Mouse (Mus musculus): ENCODE data around the gene Dpyd. TPM values are rescaled to one million over a fixed set of nuclear protein-coding genes. Genes with fewer than 3 reads are reported as not detected.

Dpyd gene
- 3.6 and 4.1 TPM in 2 replicates for polyA plus RNA-seq (2014; fragmentation: Nextera tagmentation; extraction: Ambion mirVana)

- H3K27ac ChIP-seq (ENCODE audit: low read depth, low read length), result no peak within 1 kb of the TSS
- ATAC-seq (ENCODE audit: low FRiP score), result peak; percentile 100
- WGBS, result 6% methylated on average over 18 of the region's 19 CpGs
These were observed at the start of gene Dpyd for GRCm38 (mm10) chr3:118561554-118562310. TSS of gene Dpyd (plus strand) at chr3:118562129.

GRCm38 (mm10) chr3:118537676-118538075 lies 24.3 kb upstream of the Dpyd start:
- no peaks in the 10 kb centered on the region for H3K36me3 ChIP-seq (ENCODE audit: control insufficient read depth, insufficient read depth, low read length)
- DNase-seq (ENCODE audit: low spot score), result no peak
- H3K4me1 ChIP-seq (replicated peaks; ENCODE audit: control insufficient read depth, insufficient read depth, low read length), result no peaks in the 10 kb centered on the region
- no peak overlapping the region for H3K4me2 ChIP-seq (replicated peaks; ENCODE audit: low read depth, low read length)
- H3K27me3 ChIP-seq (ENCODE audit: control insufficient read depth, insufficient read depth, low read length), result no peaks in the 10 kb centered on the region
- no peaks in the 10 kb centered on the region for H3K9me3 ChIP-seq (ENCODE audit: control insufficient read depth, low read length)
- ATAC-seq (ENCODE audit: low FRiP score), result no peak
- H3K4me3 ChIP-seq (ENCODE audit: low read depth, low read length), result no peak overlapping the region
- WGBS, result 62% methylated on average over 2 of the region's 2 CpGs
- no peak overlapping the region for H3K9ac ChIP-seq (ENCODE audit: low read depth, low read length)
- no peak overlapping the region for H3K27ac ChIP-seq (ENCODE audit: low read depth, low read length)

More at GRCm38 (mm10) chr3:118561554-118562310, at the start of gene Dpyd:
- H3K4me3 ChIP-seq (ENCODE audit: low read depth, low read length), result peak within 1 kb of the TSS; percentile 66
- H3K9me3 ChIP-seq (ENCODE audit: control insufficient read depth, low read length), result no peaks in the 10 kb centered on the region
- no peaks in the 10 kb centered on the region for H3K36me3 ChIP-seq (ENCODE audit: control insufficient read depth, insufficient read depth, low read length)
- peak within 1 kb of the TSS; percentile 56 for H3K9ac ChIP-seq (ENCODE audit: low read depth, low read length)
- DNase-seq (ENCODE audit: low spot score), result peak; percentile 94
- no peaks in the 10 kb centered on the region for H3K27me3 ChIP-seq (ENCODE audit: control insufficient read depth, insufficient read depth, low read length)
- peak within 1 kb of the TSS; percentile 88 for H3K4me2 ChIP-seq (replicated peaks; ENCODE audit: low read depth, low read length)
- H3K4me1 ChIP-seq (replicated peaks; ENCODE audit: control insufficient read depth, insufficient read depth, low read length), result no peaks in the 10 kb centered on the region

DNA sequence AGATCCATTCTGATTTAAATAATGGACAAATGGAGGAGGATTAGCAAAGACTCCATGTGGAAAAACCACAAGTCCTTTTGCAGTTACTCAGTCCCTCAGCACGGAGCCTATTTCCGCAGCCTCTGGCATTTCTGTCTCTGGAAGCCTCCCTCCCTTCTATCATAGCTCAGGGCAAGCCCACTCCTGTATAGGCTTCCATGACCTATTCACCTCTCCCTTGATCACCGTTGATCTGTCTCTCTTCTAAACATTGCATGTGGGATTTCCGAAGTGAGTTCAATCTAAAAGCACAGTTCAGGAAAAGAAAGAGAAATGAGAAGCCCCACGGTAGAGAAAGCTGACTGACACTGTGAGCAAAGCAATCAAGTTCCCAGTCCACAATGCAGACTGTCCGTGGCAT lies 20.2 kb upstream of the Dpyd start:
- Histone ChIP-seq H3K27me3 (ENCODE audit: control insufficient read depth, insufficient read depth, low read length) (no peaks in the 10 kb centered on the region), H3K27ac (ENCODE audit: low read depth, low read length) (no peak overlapping the region), H3K9ac (ENCODE audit: low read depth, low read length) (no peak overlapping the region), H3K36me3 (ENCODE audit: control insufficient read depth, insufficient read depth, low read length) (no peaks in the 10 kb centered on the region), H3K9me3 (ENCODE audit: control insufficient read depth, low read length) (no peaks in the 10 kb centered on the region), H3K4me1 (replicated peaks; ENCODE audit: control insufficient read depth, insufficient read depth, low read length) (no peaks in the 10 kb centered on the region), H3K4me3 (ENCODE audit: low read depth, low read length) (no peak overlapping the region), H3K4me2 (replicated peaks; ENCODE audit: low read depth, low read length) (no peak overlapping the region)
- DNase-seq (ENCODE audit: low spot score) (no peak), ATAC-seq (ENCODE audit: low FRiP score) (no peak)
- WGBS, result 41% methylated on average over 6 of the region's 6 CpGs

DNA sequence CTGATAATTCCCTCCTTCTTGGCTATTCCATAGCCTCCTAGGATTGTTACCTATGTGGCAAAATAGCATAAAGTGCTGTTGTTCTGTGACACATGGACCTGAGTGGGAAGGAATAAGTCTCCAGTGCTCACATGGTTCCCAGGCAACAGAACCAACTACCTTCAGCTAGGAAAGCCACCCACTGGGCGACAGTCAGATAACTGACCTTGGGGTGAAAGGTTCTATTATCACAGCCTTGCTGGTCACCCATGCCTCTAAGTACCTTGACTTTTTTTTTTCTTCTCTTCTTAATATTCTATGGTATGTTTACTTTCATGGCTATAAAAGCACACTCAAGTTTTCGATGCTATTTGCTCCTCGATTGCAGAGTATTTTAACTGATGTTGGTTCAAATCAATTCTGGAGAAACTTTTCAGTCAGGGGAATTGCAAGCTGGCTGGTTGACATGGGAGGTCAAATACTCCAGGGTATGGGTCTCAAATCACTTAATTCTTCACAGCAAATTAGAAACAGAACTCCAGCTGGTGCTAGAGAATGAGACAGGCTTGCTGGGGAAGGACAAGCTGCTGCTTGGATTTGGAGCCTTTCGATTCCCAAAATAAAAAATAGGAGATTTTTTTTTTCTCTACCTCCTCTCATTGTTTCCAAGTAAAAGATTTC lies 14.2 kb upstream of the Dpyd start:
- H3K4me1 ChIP-seq (replicated peaks; ENCODE audit: control insufficient read depth, insufficient read depth, low read length), result no peaks in the 10 kb centered on the region

DNA sequence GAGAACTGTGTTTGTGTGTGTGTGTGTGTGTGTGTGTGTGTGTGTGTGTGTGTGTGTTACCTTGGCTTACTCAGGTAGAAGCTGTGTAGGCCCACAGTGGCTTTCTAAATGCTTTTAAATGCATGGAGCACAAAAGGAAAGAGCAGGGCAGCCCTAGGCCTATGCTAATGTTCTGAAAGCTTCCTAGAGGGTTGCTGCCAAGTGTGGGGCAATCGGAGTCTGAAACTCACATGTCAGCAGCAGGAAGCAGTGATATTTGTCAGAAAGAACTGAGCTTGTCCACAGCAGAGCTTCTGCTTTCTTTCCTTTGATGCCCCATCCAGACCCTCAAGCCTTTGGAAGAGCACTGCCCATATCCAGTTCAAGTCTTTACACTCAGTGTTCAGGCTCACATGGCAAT lies 4.3 kb upstream of the Dpyd start:
- no peak overlapping the region for H3K4me3 ChIP-seq (ENCODE audit: low read depth, low read length)
- H3K4me2 ChIP-seq (replicated peaks; ENCODE audit: low read depth, low read length), result no peak overlapping the region
- ATAC-seq (ENCODE audit: low FRiP score) (no peak), DNase-seq (ENCODE audit: low spot score) (no peak)
- H3K36me3 ChIP-seq (ENCODE audit: control insufficient read depth, insufficient read depth, low read length), result no peaks in the 10 kb centered on the region
- 71% methylated on average over 1 of the region's 1 CpGs for WGBS
- H3K9ac ChIP-seq (ENCODE audit: low read depth, low read length), result no peak overlapping the region
- H3K27me3 ChIP-seq (ENCODE audit: control insufficient read depth, insufficient read depth, low read length), result no peaks in the 10 kb centered on the region
- H3K4me1 ChIP-seq (replicated peaks; ENCODE audit: control insufficient read depth, insufficient read depth, low read length), result no peaks in the 10 kb centered on the region
- no peak overlapping the region for H3K27ac ChIP-seq (ENCODE audit: low read depth, low read length)
- no peaks in the 10 kb centered on the region for H3K9me3 ChIP-seq (ENCODE audit: control insufficient read depth, low read length)

More for the DNA sequence above, 14.2 kb upstream of the Dpyd start:
- Histone ChIP-seq H3K4me3 (ENCODE audit: low read depth, low read length) (no peak overlapping the region), H3K9ac (ENCODE audit: low read depth, low read length) (no peak overlapping the region), H3K4me2 (replicated peaks; ENCODE audit: low read depth, low read length) (no peak overlapping the region), H3K27ac (ENCODE audit: low read depth, low read length) (no peak overlapping the region), H3K27me3 (ENCODE audit: control insufficient read depth, insufficient read depth, low read length) (no peaks in the 10 kb centered on the region), H3K36me3 (ENCODE audit: control insufficient read depth, insufficient read depth, low read length) (no peaks in the 10 kb centered on the region), H3K9me3 (ENCODE audit: control insufficient read depth, low read length) (no peaks in the 10 kb centered on the region)
- WGBS, result 42% methylated on average over 4 of the region's 4 CpGs
- no peak for ATAC-seq (ENCODE audit: low FRiP score)
- DNase-seq (ENCODE audit: low spot score), result peak; percentile 31

DNA sequence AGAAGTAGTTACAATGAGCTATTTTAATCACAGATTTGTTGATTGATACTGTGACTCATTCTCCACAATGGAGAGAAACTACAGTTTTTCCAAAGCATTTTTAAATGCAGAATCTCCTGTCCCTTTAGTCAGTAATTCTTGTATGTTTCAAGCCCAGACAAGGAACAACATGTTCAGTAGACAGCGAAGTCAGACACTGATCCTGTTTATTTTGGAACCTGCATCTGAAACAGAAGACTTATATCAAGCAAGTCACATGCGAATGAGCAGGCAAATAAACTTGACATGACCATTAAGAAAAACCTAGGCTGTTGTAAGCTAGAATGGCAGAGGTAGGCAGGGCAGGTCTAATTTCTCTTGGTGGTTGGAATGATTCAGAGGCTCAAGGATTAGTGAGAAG lies 2.0 kb upstream of the Dpyd start:
- DNase-seq (ENCODE audit: low spot score) (no peak), ATAC-seq (ENCODE audit: low FRiP score) (no peak)
- no peak overlapping the region for H3K9ac ChIP-seq (ENCODE audit: low read depth, low read length)
- no peaks in the 10 kb centered on the region for H3K9me3 ChIP-seq (ENCODE audit: control insufficient read depth, low read length)
- 85% methylated on average over 2 of the region's 2 CpGs for WGBS
- H3K4me2 ChIP-seq (replicated peaks; ENCODE audit: low read depth, low read length), result no peak overlapping the region
- no peaks in the 10 kb centered on the region for H3K27me3 ChIP-seq (ENCODE audit: control insufficient read depth, insufficient read depth, low read length)
- H3K4me3 ChIP-seq (ENCODE audit: low read depth, low read length), result no peak overlapping the region
- H3K27ac ChIP-seq (ENCODE audit: low read depth, low read length), result no peak overlapping the region
- H3K4me1 ChIP-seq (replicated peaks; ENCODE audit: control insufficient read depth, insufficient read depth, low read length), result no peaks in the 10 kb centered on the region
- H3K36me3 ChIP-seq (ENCODE audit: control insufficient read depth, insufficient read depth, low read length), result no peaks in the 10 kb centered on the region

DNA sequence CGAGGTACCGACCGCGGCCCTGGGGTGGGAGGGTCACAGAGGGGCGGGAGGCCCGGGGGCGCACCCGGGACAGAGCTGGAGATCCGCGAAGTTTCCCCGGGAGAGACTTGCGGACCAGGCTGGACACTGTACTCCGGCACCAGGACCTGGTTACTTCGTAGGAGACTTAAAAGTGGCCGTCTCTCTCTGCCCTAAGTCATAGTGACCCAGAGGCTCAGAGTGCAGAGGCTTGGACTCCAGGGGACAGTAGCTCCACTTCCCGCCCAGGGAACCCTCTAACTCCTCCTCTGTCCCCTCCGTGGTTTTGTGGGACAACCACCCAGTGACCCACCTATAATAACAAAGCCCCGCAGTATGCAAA lies 362 bp downstream of the Dpyd start:
- Histone ChIP-seq H3K4me3 (ENCODE audit: low read depth, low read length) (peak overlapping the region; percentile 66), H3K9ac (ENCODE audit: low read depth, low read length) (peak overlapping the region; percentile 56), H3K36me3 (ENCODE audit: control insufficient read depth, insufficient read depth, low read length) (no peaks in the 10 kb centered on the region), H3K27ac (ENCODE audit: low read depth, low read length) (no peak overlapping the region), H3K4me1 (replicated peaks; ENCODE audit: control insufficient read depth, insufficient read depth, low read length) (no peaks in the 10 kb centered on the region), H3K27me3 (ENCODE audit: control insufficient read depth, insufficient read depth, low read length) (no peaks in the 10 kb centered on the region), H3K9me3 (ENCODE audit: control insufficient read depth, low read length) (no peaks in the 10 kb centered on the region), H3K4me2 (replicated peaks; ENCODE audit: low read depth, low read length) (peak overlapping the region; percentile 88)
- WGBS, result 0% methylated on average over 18 of the region's 18 CpGs
- ATAC-seq (ENCODE audit: low FRiP score) (no peak; the same call in 1 of the 2 replicates), DNase-seq (ENCODE audit: low spot score) (peak; percentile 62)

- 64% methylated on average over 5 of the region's 5 CpGs for WGBS
- H3K27ac ChIP-seq (ENCODE audit: low read depth, low read length), result no peak overlapping the region
- H3K27me3 ChIP-seq (ENCODE audit: control insufficient read depth, insufficient read depth, low read length), result no peaks in the 10 kb centered on the region
- ATAC-seq (ENCODE audit: low FRiP score) (no peak), DNase-seq (ENCODE audit: low spot score) (no peak)
- no peak overlapping the region for H3K9ac ChIP-seq (ENCODE audit: low read depth, low read length)
- H3K4me1 ChIP-seq (replicated peaks; ENCODE audit: control insufficient read depth, insufficient read depth, low read length), result no peaks in the 10 kb centered on the region
- no peak overlapping the region for H3K4me3 ChIP-seq (ENCODE audit: low read depth, low read length)
- no peaks in the 10 kb centered on the region for H3K36me3 ChIP-seq (ENCODE audit: control insufficient read depth, insufficient read depth, low read length)
- no peaks in the 10 kb centered on the region for H3K9me3 ChIP-seq (ENCODE audit: control insufficient read depth, low read length)
- no peak overlapping the region for H3K4me2 ChIP-seq (replicated peaks; ENCODE audit: low read depth, low read length)
These were observed 4.8 kb downstream of the Dpyd start for GRCm38 (mm10) chr3:118566779-118567178.

GRCm38 (mm10) chr3:118570197-118570596 lies 8.3 kb downstream of the Dpyd start:
- ATAC-seq (ENCODE audit: low FRiP score), result peak; percentile 51
- DNase-seq (ENCODE audit: low spot score), result peak; percentile 16
- Histone ChIP-seq H3K4me2 (replicated peaks; ENCODE audit: low read depth, low read length) (no peak overlapping the region), H3K4me3 (ENCODE audit: low read depth, low read length) (no peak overlapping the region), H3K27ac (ENCODE audit: low read depth, low read length) (no peak overlapping the region), H3K9me3 (ENCODE audit: control insufficient read depth, low read length) (no peaks in the 10 kb centered on the region), H3K27me3 (ENCODE audit: control insufficient read depth, insufficient read depth, low read length) (no peaks in the 10 kb centered on the region), H3K9ac (ENCODE audit: low read depth, low read length) (no peak overlapping the region), H3K4me1 (replicated peaks; ENCODE audit: control insufficient read depth, insufficient read depth, low read length) (no peaks in the 10 kb centered on the region), H3K36me3 (ENCODE audit: control insufficient read depth, insufficient read depth, low read length) (no peaks in the 10 kb centered on the region)
- 71% methylated on average over 7 of the region's 7 CpGs for WGBS

All from hindbrain, embryonic 11.5 days (tissue).